Mouse (Mus musculus): ENCODE results near the gene Gzmg. TPM values are rescaled to one million over a fixed set of nuclear protein-coding genes. Genes with fewer than 3 reads are reported as not detected.
"Not testable (repeated sequence)": the region's sequence is repeated elsewhere in the genome, so short reads cannot be mapped to it uniquely, and the experiment has no call there.

The Gzmg gene
- polyA plus RNA-seq, 1 experiment from 2014 or later: not detected

DNA sequence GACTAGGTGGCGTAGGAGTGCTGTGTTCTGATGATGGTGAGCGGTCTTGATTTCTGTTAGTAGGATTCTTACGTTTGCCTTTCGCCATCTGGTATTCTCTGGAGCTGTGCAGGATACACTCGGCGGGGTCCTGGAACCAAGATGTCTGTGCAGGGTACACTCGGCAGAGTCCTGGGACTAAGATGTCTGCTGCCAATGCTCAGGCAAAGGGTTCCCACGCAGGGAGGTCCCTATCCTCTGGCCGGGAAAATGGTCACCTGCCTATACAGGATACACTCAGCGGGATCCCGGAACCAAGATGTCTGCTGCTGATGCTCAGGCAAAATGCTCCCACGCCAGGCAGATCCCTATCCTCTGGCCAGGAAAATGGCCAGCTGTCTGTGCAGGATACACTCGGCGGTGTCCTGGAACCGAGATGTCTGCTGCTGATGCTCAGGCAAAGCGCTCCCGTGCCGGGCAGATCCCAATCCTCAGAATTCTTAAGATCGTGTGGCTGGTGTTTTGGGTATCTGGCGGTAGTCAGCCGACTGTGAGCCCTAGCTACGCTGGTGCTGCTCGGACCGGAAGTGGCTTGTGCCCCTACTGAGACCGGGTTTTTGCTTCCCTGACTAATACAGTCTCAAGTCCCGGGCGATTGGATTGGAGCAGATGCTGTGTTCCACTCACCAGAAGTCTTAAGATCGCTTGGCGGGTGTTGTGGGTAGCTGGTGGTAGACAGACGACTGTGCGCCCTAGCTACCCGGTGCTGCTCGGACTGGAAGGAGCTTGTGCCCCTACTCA is 43.7 kb downstream of the Gzmg start:
- not testable (repeated sequence) for H3K4me1 ChIP-seq (ENCODE audit: control insufficient read depth, low read depth, low read length); H3K4me2 ChIP-seq (ENCODE audit: low read depth, low read length); H3K4me3 ChIP-seq (ENCODE audit: low read depth, low read length); H3K36me3 ChIP-seq (ENCODE audit: control insufficient read depth, insufficient read depth); H3K9me3 ChIP-seq (replicated peaks; ENCODE audit: control insufficient read depth, low read length); H3K27me3 ChIP-seq (ENCODE audit: control insufficient read depth, insufficient read depth, low read depth, low read length); ATAC-seq (ENCODE audit: low read depth); H3K27ac ChIP-seq (ENCODE audit: low read length); H3K9ac ChIP-seq (ENCODE audit: low read depth, low read length)
- 73% methylated on average over 33 of the region's 33 CpGs for WGBS (ENCODE audit: insufficient replicate concordance)

Other genes starting within 250 kb of the Gzmg start
- gene Cma1, start 214.9 kb downstream of the Gzmg start, polyA plus RNA-seq (2015; fragmentation: Nextera tagmentation; extraction: Ambion mirVana): 0.67 TPM in 2 replicates
- not detected in 2 replicates for gene Cma2, start 208.6 kb downstream of the Gzmg start, polyA plus RNA-seq (2015; fragmentation: Nextera tagmentation; extraction: Ambion mirVana)
- gene Mcpt1, start 141.6 kb downstream of the Gzmg start, polyA plus RNA-seq (2015; fragmentation: Nextera tagmentation; extraction: Ambion mirVana): 0.09 TPM in 1 of 2 replicates, not detected in the other
- gene Mcpt9, start 129.1 kb downstream of the Gzmg start, polyA plus RNA-seq (2015; fragmentation: Nextera tagmentation; extraction: Ambion mirVana): not detected in 2 replicates
- gene Mcpt2, start 117.5 kb downstream of the Gzmg start, polyA plus RNA-seq (2015; fragmentation: Nextera tagmentation; extraction: Ambion mirVana): 0.12 and 0.15 TPM in 2 replicates
- gene Mcpt4, start 97.3 kb downstream of the Gzmg start, polyA plus RNA-seq (2015; fragmentation: Nextera tagmentation; extraction: Ambion mirVana): 0.19 TPM in 1 of 2 replicates, not detected in the other
- 4.3 and 7.3 TPM in 2 replicates for gene Mcpt8, start 74.3 kb downstream of the Gzmg start, polyA plus RNA-seq (2015; fragmentation: Nextera tagmentation; extraction: Ambion mirVana)
- gene Ctsg, start 57.0 kb downstream of the Gzmg start, polyA plus RNA-seq (2015; fragmentation: Nextera tagmentation; extraction: Ambion mirVana): 34.2 and 40.5 TPM in 2 replicates
- not detected in 2 replicates for gene Gzme, start 39.0 kb downstream of the Gzmg start, polyA plus RNA-seq (2015; fragmentation: Nextera tagmentation; extraction: Ambion mirVana)
- not detected in 2 replicates for gene Gzmd, start 27.0 kb downstream of the Gzmg start, polyA plus RNA-seq (2015; fragmentation: Nextera tagmentation; extraction: Ambion mirVana)
- gene Gzmn, start 15.0 kb upstream of the Gzmg start, polyA plus RNA-seq (2015; fragmentation: Nextera tagmentation; extraction: Ambion mirVana): not detected in 2 replicates
- not detected in 2 replicates for gene Gzmf, start 51.8 kb upstream of the Gzmg start, polyA plus RNA-seq (2015; fragmentation: Nextera tagmentation; extraction: Ambion mirVana)
- gene Gzmc, start 75.1 kb upstream of the Gzmg start, polyA plus RNA-seq (2015; fragmentation: Nextera tagmentation; extraction: Ambion mirVana): 0.11 TPM in 1 of 2 replicates, not detected in the other
- gene Gzmb, start 102.7 kb upstream of the Gzmg start, polyA plus RNA-seq (2015; fragmentation: Nextera tagmentation; extraction: Ambion mirVana): 0.77 and 0.83 TPM in 2 replicates
- gene Atp12a, start 205.5 kb upstream of the Gzmg start, polyA plus RNA-seq (2015; fragmentation: Nextera tagmentation; extraction: Ambion mirVana): not detected in 2 replicates
- gene Rnf17, start 243.0 kb upstream of the Gzmg start, polyA plus RNA-seq (2015; fragmentation: Nextera tagmentation; extraction: Ambion mirVana): 0.57 and 1.1 TPM in 2 replicates